Mouse (Mus musculus): ENCODE measurements around the gene Nrd1.

The Nrd1 gene

GRCm38 (mm10) chr4:109026543-109026942 is 26.1 kb downstream of the Nrd1 start:
- no peak for DNase-seq (ENCODE audit: low read depth, low spot score)

GRCm38 (mm10) chr4:109029857-109030256 is 29.4 kb downstream of the Nrd1 start:
- no peak for DNase-seq (ENCODE audit: low read depth, low spot score)

GRCm38 (mm10) chr4:109030266-109030665 is 29.8 kb downstream of the Nrd1 start:
- DNase-seq (ENCODE audit: low read depth, low spot score) = no peak

- DNase-seq (ENCODE audit: low read depth, low spot score) = no peak
These were observed 35.9 kb downstream of the Nrd1 start for GRCm38 (mm10) chr4:109036327-109036726.

DNA sequence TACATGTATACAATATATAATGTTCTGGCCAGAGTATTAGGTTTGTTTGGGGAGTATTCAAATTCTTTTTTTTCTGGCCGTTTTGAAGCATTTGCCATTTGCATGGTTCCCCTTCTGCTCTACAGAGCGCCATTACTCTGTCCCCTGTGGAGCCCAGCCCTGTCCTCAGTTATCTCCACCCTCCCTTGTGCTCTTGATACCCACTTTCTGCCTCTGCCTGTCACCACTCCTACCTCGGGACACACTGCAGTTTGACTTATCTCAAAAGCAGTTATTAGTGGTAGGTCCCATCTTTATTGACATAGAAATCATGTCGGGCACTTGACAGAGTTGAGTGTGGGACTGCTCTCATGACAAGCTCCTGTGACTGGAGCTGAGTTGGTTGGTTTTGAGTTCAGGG is 42.3 kb downstream of the Nrd1 start:
- no peak for DNase-seq (ENCODE audit: low read depth, low spot score)

GRCm38 (mm10) chr4:109043294-109043693 is 42.8 kb downstream of the Nrd1 start:
- DNase-seq (ENCODE audit: low read depth, low spot score) = no peak

- DNase-seq (ENCODE audit: low read depth, low spot score) = no peak
These were observed 43.3 kb downstream of the Nrd1 start for GRCm38 (mm10) chr4:109043756-109044155.

- DNase-seq (ENCODE audit: low read depth, low spot score) = no peak
These were observed 47.8 kb downstream of the Nrd1 start for GRCm38 (mm10) chr4:109048258-109048657.

DNA sequence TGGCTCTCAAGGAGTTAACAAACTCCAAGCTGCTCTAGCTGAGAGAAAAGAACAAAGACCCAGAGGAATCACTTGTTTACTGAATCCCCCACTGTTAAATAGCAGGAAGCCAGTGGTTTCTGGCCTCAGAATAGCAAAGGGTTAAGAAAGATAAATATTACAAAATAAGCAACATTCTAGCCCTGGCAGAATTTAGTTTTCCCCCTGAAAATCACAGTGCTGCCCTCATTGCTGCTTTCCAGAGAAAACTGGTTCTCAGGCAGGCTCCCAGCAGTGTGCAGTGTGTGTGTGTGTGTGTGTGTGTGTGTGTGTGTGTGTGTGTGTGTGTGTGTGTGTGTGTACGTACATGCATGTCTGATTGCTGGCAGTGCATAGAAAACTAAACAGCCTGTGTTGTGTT is 51.8 kb downstream of the Nrd1 start:
- no peak for DNase-seq (ENCODE audit: low read depth, low spot score)

GRCm38 (mm10) chr4:109054003-109054402 is 53.5 kb downstream of the Nrd1 start:
- DNase-seq (ENCODE audit: low read depth, low spot score) = no peak

- DNase-seq (ENCODE audit: low read depth, low spot score) = no peak
These were observed 55.9 kb downstream of the Nrd1 start for GRCm38 (mm10) chr4:109056351-109056750.

- DNase-seq (ENCODE audit: low read depth, low spot score) = no peak
These were observed 57.2 kb downstream of the Nrd1 start for GRCm38 (mm10) chr4:109057640-109058039.

- no peak for DNase-seq (ENCODE audit: low read depth, low spot score)
These were observed 58.9 kb downstream of the Nrd1 start for GRCm38 (mm10) chr4:109059255-109059821.

- no peak for DNase-seq (ENCODE audit: low read depth, low spot score)
These were observed 64.5 kb downstream of the Nrd1 start for GRCm38 (mm10) chr4:109064941-109065340.

- DNase-seq (ENCODE audit: low read depth, low spot score) = no peak
These were observed 65.3 kb downstream of the Nrd1 start for GRCm38 (mm10) chr4:109065714-109066113.

DNA sequence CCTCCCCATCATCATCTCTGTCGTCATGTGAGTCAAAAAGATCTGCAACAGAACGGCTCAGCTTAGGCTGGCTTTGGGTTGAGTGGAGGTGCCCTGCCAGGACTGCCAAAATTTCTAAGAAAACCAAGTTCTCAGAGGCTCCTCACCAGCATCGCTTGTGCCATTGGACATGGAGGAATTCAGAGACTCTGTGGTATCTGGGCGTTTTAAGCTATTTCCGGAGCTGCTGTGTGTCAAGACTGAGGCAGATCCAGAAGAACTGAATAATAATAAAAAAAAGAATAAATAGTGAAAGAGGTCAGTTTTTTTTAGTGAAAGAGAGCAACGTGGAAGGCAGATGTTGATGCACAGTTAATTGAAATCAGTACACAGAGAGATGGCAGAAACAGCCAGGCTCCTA is 72.4 kb downstream of the Nrd1 start:
- no peak for DNase-seq (ENCODE audit: low read depth, low spot score)

GRCm38 (mm10) chr4:109073296-109073695 is 72.8 kb downstream of the Nrd1 start:
- no peak for DNase-seq (ENCODE audit: low read depth, low spot score)

DNA sequence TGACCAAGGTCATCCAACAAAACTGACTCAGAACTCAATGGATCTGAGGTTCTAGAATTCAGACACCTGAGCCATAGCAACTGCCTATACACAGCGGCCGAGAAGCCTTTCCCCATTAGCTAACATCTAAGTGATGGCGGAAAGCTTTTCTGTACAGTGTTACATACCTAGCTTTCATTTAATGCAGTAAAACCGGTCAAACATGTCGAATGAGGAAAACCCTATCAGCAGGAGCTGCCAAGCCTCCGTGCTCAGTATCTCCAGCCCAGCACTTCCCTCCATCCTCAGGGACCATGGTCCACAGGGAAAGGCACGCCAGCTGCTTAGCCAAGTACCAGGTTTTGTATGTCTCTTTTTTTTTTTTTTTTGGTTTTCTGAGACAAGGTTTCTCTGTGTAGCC is 78.5 kb downstream of the Nrd1 start:
- DNase-seq (ENCODE audit: low read depth, low spot score) = no peak

- no peak for DNase-seq (ENCODE audit: low read depth, low spot score)
These were observed 79.2 kb downstream of the Nrd1 start for GRCm38 (mm10) chr4:109079676-109080075.

GRCm38 (mm10) chr4:109080118-109080517 is 79.7 kb downstream of the Nrd1 start:
- DNase-seq (ENCODE audit: low read depth, low spot score) = no peak

- DNase-seq (ENCODE audit: low read depth, low spot score) = no peak
These were observed 88.7 kb downstream of the Nrd1 start for GRCm38 (mm10) chr4:109089171-109089570.

- DNase-seq (ENCODE audit: low read depth, low spot score) = no peak
These were observed 89.5 kb downstream of the Nrd1 start for GRCm38 (mm10) chr4:109089999-109090398.

DNA sequence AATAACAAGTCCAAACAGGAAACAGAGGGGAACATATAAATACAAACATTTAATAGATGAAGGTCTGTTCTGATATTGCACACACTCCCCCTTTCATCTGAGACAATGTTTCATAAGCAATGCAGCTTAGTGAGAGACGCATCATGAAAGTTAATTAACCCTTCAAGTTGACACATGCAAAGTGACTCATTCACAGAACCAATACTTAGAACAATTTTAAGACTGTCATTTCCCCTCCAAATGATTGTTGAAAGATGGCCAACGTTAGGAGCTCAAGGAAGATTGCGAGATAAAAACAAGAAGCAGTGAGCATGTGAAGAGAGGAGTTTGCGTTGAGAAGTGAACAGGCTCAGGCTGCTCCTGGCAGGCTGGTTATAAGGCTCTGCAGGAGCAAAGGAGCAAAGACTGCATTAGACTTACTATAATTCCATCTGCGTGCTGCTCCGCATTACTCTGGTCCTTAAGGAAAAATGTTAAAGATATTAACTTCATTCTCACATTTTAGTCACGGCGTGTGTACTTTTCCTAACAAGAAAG is 90.9 kb downstream of the Nrd1 start:
- DNase-seq (ENCODE audit: low read depth, low spot score) = no peak

DNA sequence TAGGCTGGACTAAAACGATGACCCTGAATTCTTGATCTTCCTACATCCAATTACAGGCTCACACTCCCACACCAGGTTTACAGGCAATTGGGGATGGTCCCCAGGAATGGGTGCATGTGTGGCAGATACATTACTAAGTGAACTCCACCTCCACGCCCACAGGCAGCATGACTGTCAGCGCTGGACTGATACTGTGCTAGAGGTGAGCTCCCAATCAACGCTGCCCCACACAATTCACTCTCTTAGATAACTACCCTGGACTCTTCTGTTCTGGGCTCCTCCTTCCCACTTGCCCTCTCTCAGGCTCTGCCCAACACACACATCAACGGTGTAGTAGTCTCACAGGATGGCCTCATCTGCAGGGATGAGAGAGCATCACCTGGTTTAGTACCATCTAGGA is 91.9 kb downstream of the Nrd1 start:
- no peak for DNase-seq (ENCODE audit: low read depth, low spot score)

Measured in telencephalon, adult 2 months (tissue).